Mouse (Mus musculus) midbrain, embryonic 14.5 days (tissue): ENCODE data around the gene Dynlt1b. TPM values are rescaled to one million over a fixed set of nuclear protein-coding genes. Genes with fewer than 3 reads are reported as not detected.
"Not testable (repeated sequence)": the region's sequence is repeated elsewhere in the genome, so short reads cannot be mapped to it uniquely, and the experiment has no call there.

Experiments used
- ATAC-seq: fragments of 200-750 bp; cut with Nextera tagmentation; 2 replicates; pipeline ENCODE4 v1.8.0; 2017; ENCODE audit warnings: moderate number of reproducible peaks, moderate library complexity; ENCODE audit not compliant: low FRiP score, low TSS enrichment
- DNase-seq: peaks from one replicate; pipeline ENCODE4 v3.0.0-alpha.2; 2015
- H3K27ac ChIP-seq: fragments of 300-500 bp; sonication (generic); replicated peaks from 2 replicates; pipeline ENCODE4 v1.5.1; 2014; ENCODE audit warnings: mild to moderate bottlenecking, low read depth, low read length, moderate library complexity
- H3K27me3 ChIP-seq: fragments of 300-500 bp; sonication (generic); 2 replicates; pipeline ENCODE4 v1.6.1; 2014; ENCODE audit warnings: low read length, control low read depth, mixed read lengths; ENCODE audit not compliant: control insufficient read depth, insufficient read depth
- H3K36me3 ChIP-seq: fragments of 300-500 bp; sonication (generic); 2 replicates; pipeline ENCODE4 v1.6.1; 2014; ENCODE audit warnings: low read length, control low read depth; ENCODE audit not compliant: control insufficient read depth, insufficient read depth
- H3K4me1 ChIP-seq: fragments of 300-500 bp; sonication (generic); 2 replicates; pipeline ENCODE4 v1.6.1; 2014; ENCODE audit warnings: mild to moderate bottlenecking, antibody characterized with exemption, low read length, control low read depth; ENCODE audit not compliant: control insufficient read depth, insufficient read depth
- H3K4me2 ChIP-seq: fragments of 300-500 bp; sonication (generic); 2 replicates; pipeline ENCODE4 v1.6.1; 2014; ENCODE audit warnings: mild to moderate bottlenecking, low read length, moderate library complexity
- H3K4me3 ChIP-seq: fragments of 300-500 bp; sonication (generic); replicated peaks from 2 replicates; pipeline ENCODE4 v1.5.1; 2014; ENCODE audit warnings: low read depth, low read length
- H3K9ac ChIP-seq: fragments of 300-500 bp; sonication (generic); replicated peaks from 2 replicates; pipeline ENCODE4 v1.6.1; 2014; ENCODE audit warnings: mild to moderate bottlenecking, low read length, moderate library complexity
- H3K9me3 ChIP-seq: fragments of 300-500 bp; sonication (generic); 2 replicates; pipeline ENCODE4 v1.6.1; 2016; ENCODE audit warnings: low read length, control low read depth, mixed read lengths; ENCODE audit not compliant: control insufficient read depth
- WGBS: fragments of 180-500 bp; shearing (Covaris S2); extraction: QIAGEN DNeasy Blood & Tissue Kit; methylation state at CpG from one replicate; pipeline ENCODE4 v1.1.7; 2014; 5-methylcytosine and 5-hydroxymethylcytosine counted together
- polyA plus RNA-seq: library from polyadenylated mRNA; unstranded; fragments of >200 nt; fragmentation: Nextera tagmentation; extraction: Ambion mirVana; gene quantifications from 2 replicates; pipeline ENCODE4 v1.2.1, GENCODE M21; 2014

Dynlt1b gene
- polyA plus RNA-seq, 1 experiment from 2014 or later: 1,329 TPM

GRCm38 (mm10) chr17:6445794-6446587, 16.1 kb downstream of the Dynlt1b start:
- not testable (repeated sequence) for ATAC-seq

DNA sequence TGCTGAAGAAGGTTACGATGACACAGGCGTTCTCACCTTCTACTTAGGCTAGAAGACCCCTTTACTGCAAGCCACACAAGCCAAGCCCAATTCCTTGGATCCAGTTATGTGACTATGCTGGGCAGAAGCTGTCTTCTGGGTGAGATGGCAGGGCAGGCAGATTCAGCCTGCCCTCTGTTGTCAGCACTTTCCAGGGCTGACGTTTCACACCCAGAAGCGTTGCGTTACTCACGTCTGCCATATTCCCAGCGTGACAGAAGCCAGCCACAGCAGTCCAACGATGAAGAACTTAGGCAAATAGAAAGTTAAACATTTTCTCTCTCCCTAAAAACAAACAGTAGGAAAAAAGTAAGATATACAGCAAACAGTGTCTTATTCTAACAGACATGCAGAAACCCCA, 18.4 kb downstream of the Dynlt1b start:
- H3K9ac ChIP-seq, H3K27me3 ChIP-seq, H3K9me3 ChIP-seq, H3K36me3 ChIP-seq, ATAC-seq, H3K4me3 ChIP-seq, H3K4me2 ChIP-seq, DNase-seq, H3K4me1 ChIP-seq, H3K27ac ChIP-seq: not testable (repeated sequence)
- 93% methylated on average over 8 of the region's 8 CpGs for WGBS

More at GRCm38 (mm10) chr17:6445794-6446587, 16.1 kb downstream of the Dynlt1b start:
- H3K9me3 ChIP-seq, H3K4me2 ChIP-seq, H3K4me1 ChIP-seq, H3K9ac ChIP-seq, H3K36me3 ChIP-seq, H3K27me3 ChIP-seq, H3K27ac ChIP-seq, H3K4me3 ChIP-seq, DNase-seq: not testable (repeated sequence)
- WGBS: 73% methylated on average over 7 of the region's 16 CpGs

DNA sequence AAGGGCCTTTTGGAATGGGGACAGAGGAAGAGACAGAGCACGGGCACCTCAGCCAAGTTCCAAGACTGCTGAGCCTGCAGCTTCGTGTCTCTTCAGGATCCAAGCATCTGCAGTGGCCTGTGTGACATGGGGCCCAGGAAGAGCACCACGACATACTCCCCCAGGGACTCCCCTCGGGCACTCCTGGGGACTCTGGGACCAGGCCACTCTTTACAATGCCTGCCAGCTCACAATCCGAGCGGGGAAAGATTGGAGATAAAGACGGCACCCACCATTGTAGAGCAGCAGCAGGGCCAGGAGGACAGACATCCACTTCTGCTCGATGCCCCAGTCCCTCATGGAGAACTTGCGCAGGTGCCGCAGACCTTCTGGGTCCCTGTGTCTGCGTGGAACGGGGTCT, 19.3 kb downstream of the Dynlt1b start:
- not testable (repeated sequence) for H3K4me2 ChIP-seq, H3K9ac ChIP-seq, H3K27ac ChIP-seq, H3K4me3 ChIP-seq, DNase-seq, H3K9me3 ChIP-seq, H3K4me1 ChIP-seq, ATAC-seq, H3K27me3 ChIP-seq, H3K36me3 ChIP-seq
- WGBS: 89% methylated on average over 12 of the region's 12 CpGs

DNA sequence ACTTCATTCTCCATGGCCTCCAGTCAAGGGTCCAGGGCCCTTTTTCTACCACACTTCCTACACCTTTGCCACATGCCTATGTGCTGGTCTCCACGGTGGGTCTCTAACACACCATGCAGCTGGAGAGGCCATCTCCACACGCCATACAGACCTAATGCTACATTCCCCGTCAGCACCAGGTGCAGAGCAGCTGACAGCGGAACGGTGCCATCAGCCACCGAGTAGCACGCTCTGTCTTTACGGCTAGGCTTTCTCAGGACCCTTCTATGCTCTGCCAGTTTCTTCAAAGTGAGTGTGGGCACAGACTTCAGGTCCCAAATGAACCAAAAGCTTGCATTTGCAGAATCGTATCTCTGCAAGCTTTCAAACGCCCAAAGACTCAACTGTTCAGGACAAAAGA, 21.3 kb downstream of the Dynlt1b start:
- not testable (repeated sequence) for DNase-seq, H3K4me2 ChIP-seq, H3K4me3 ChIP-seq, H3K27ac ChIP-seq, H3K36me3 ChIP-seq, H3K9me3 ChIP-seq, H3K27me3 ChIP-seq, H3K4me1 ChIP-seq, H3K9ac ChIP-seq, ATAC-seq
- 90% methylated on average over 2 of the region's 10 CpGs for WGBS

DNA sequence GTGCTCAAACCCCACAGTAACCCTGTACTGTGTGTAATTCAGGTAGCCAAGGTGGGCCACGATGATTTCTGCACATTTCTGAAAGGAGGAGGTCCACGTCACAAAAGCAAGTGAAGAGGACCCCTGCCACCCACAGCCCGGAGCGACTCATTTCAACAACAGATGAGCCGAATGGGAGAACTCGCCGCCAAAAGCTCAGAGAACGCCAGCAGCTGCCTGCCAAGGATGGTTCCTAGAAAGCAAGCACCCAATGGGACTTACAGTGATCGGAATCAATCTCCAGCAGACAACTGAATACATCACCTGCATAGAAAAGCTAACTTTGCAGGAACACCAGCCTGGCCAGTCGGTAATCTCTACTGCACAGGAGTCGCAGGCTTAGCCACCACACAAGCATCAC, 22.8 kb downstream of the Dynlt1b start:
- not testable (repeated sequence) for ATAC-seq, H3K36me3 ChIP-seq, H3K27me3 ChIP-seq, H3K27ac ChIP-seq, DNase-seq, H3K9me3 ChIP-seq, H3K4me3 ChIP-seq, H3K9ac ChIP-seq, H3K4me2 ChIP-seq, H3K4me1 ChIP-seq
- WGBS: 92% methylated on average over 9 of the region's 11 CpGs

DNA sequence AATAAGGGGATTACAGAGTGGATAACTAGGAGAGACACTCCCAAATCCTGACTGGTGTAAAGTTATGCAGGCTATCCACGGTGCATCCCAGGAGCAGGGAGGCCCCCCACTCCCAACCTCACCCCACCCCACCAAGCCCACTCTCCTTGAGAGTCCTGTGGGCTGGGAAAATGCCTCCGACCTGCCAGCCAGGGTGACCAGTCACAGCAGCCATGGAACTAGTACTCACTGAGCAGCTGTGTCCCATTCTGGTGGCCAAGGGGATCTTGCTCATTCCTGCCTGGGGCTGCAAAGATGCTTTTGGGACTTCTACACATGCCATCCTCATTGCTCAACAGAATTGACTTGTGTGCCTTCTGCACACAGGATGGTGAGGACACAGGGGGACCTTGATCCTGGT, 24.8 kb downstream of the Dynlt1b start:
- DNase-seq, H3K4me3 ChIP-seq, H3K36me3 ChIP-seq, H3K4me2 ChIP-seq, H3K9me3 ChIP-seq, ATAC-seq, H3K27ac ChIP-seq, H3K27me3 ChIP-seq, H3K4me1 ChIP-seq, H3K9ac ChIP-seq: not testable (repeated sequence)
- WGBS: 90% methylated on average over 2 of the region's 2 CpGs

- not testable (repeated sequence) for H3K4me1 ChIP-seq, ATAC-seq, H3K27ac ChIP-seq, H3K36me3 ChIP-seq, H3K27me3 ChIP-seq, H3K4me2 ChIP-seq, DNase-seq, H3K9me3 ChIP-seq, H3K9ac ChIP-seq, H3K4me3 ChIP-seq
- 94% methylated on average over 12 of the region's 12 CpGs for WGBS
These were observed 26.0 kb downstream of the Dynlt1b start for GRCm38 (mm10) chr17:6455883-6456282.

DNA sequence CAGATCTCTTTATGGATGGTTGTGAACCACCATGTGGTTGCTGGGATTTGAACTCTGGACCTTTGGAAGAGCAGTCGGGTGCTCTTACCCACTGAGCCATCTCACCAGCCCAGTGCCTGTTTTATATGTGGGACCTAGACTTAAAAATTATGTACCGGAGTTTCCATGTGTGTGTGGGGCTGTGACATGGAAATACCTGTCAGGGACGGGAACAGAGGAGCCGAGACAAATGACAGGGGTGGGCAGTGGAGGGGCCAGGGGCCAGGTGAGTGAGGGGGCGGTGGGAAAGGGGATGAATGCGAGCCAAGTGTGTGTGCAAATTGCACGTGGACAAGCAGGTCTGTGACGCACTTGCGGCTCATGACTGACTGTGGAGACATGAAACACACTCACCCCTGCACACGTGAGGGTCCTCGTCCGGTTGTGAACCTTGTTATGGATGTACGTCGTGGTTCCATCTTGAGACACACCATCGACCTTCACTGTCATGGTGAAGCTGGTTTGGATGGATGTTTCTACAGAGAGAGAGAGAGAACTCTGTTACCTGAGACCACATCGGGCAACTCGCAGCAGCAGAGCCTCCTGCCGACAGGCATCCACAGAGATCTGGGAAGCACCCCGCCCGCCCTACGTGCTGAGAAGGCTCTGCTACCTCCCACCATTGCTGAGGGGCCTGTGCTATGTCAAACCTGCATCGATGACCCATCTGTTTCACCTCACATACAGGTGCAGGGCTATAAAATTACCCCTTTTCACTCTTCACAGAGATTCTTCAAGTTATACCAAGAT, 26.9 kb downstream of the Dynlt1b start:
- not testable (repeated sequence) for H3K4me1 ChIP-seq, H3K4me3 ChIP-seq, H3K4me2 ChIP-seq, H3K27me3 ChIP-seq, H3K27ac ChIP-seq, H3K9me3 ChIP-seq, ATAC-seq, H3K36me3 ChIP-seq, H3K9ac ChIP-seq, DNase-seq
- whole genome bisulfite sequencing: 92% methylated on average over 14 of the region's 22 CpGs
